Mouse (Mus musculus) heart, embryonic 11.5 days (tissue): Measurements from ENCODE around the gene Trmt112. TPM values are rescaled to one million over a fixed set of nuclear protein-coding genes. Genes with fewer than 3 reads are reported as not detected.

ENCODE experiments used
- ATAC-seq: fragments of 200-750 bp; cut with Nextera tagmentation; replicated peaks from 2 replicates; pipeline ENCODE4 v1.8.0; 2017; ENCODE audit warnings: moderate library complexity; ENCODE audit not compliant: insufficient number of reproducible peaks, low FRiP score, low TSS enrichment
- H3K27ac ChIP-seq: fragments of 300-500 bp; sonication (generic); 2 replicates; pipeline ENCODE4 v1.5.1; 2014; ENCODE audit warnings: mild to moderate bottlenecking, low read depth, low read length
- H3K27me3 ChIP-seq: fragments of 300-500 bp; sonication (generic); 2 replicates; pipeline ENCODE4 v1.6.1; 2014; ENCODE audit warnings: mild to moderate bottlenecking, low read length, mixed read lengths; ENCODE audit not compliant: control insufficient read depth, insufficient read depth
- H3K36me3 ChIP-seq: fragments of 300-500 bp; sonication (generic); 2 replicates; pipeline ENCODE4 v1.6.1; 2014; ENCODE audit warnings: mild to moderate bottlenecking, low read length, moderate library complexity, mixed read lengths; ENCODE audit not compliant: control insufficient read depth, insufficient read depth
- H3K4me1 ChIP-seq: fragments of 300-500 bp; sonication (generic); 2 replicates; pipeline ENCODE4 v1.6.1; 2014; ENCODE audit warnings: low read length; ENCODE audit not compliant: control insufficient read depth, insufficient read depth
- H3K4me2 ChIP-seq: fragments of 300-500 bp; sonication (generic); 2 replicates; pipeline ENCODE4 v1.6.1; 2014; ENCODE audit warnings: mild to moderate bottlenecking, moderate library complexity
- H3K4me3 ChIP-seq: fragments of 300-500 bp; sonication (generic); 2 replicates; pipeline ENCODE4 v1.5.1; 2014; ENCODE audit warnings: low read depth, low read length
- H3K9ac ChIP-seq: fragments of 300-500 bp; sonication (generic); 2 replicates; pipeline ENCODE4 v1.6.1; 2014; ENCODE audit warnings: mild to moderate bottlenecking, low read depth, low read length, moderate library complexity
- H3K9me3 ChIP-seq: fragments of 300-500 bp; sonication (generic); replicated peaks from 2 replicates; pipeline ENCODE4 v1.6.1; 2016; ENCODE audit warnings: low read length; ENCODE audit not compliant: control insufficient read depth
- WGBS: fragments of 180-500 bp; shearing (Covaris S2); extraction: QIAGEN DNeasy Blood & Tissue Kit; methylation state at CpG from one replicate; pipeline ENCODE4 v1.1.7; 2014; ENCODE audit not compliant: insufficient replicate concordance; 5-methylcytosine and 5-hydroxymethylcytosine counted together
- polyA plus RNA-seq: library from polyadenylated mRNA; unstranded; fragments of >200 nt; fragmentation: Nextera tagmentation; extraction: Ambion mirVana; gene quantifications from 2 replicates; pipeline ENCODE4 v1.2.1, GENCODE M21; 2014

Gene Trmt112
- polyA plus RNA-seq, 1 experiment from 2014 or later = 97.8 TPM

- no peak overlapping the region for H3K27ac ChIP-seq
- H3K9ac ChIP-seq = no peak overlapping the region
- H3K27me3 ChIP-seq = no peaks in the 10 kb centered on the region
- H3K36me3 ChIP-seq = no peaks in the 10 kb centered on the region
- WGBS = 85% methylated on average over 6 of the region's 6 CpGs
- no peak overlapping the region for H3K4me2 ChIP-seq
- H3K4me3 ChIP-seq = no peak overlapping the region
- no peaks in the 10 kb centered on the region for H3K9me3 ChIP-seq
- ATAC-seq = no peak
- peaks cover 18% of the 10 kb centered on the region for H3K4me1 ChIP-seq
Measured at GRCm38 (mm10) chr19:6943709-6944108, 34.2 kb downstream of the Trmt112 start.

GRCm38 (mm10) chr19:6947742-6948141 is 38.2 kb downstream of the Trmt112 start:
- H3K27ac ChIP-seq = no peak overlapping the region
- no peak for ATAC-seq
- peaks cover 19% of the 10 kb centered on the region for H3K4me1 ChIP-seq
- no peak overlapping the region for H3K4me2 ChIP-seq
- no peaks in the 10 kb centered on the region for H3K27me3 ChIP-seq
- H3K4me3 ChIP-seq = no peak overlapping the region
- H3K36me3 ChIP-seq = no peaks in the 10 kb centered on the region
- no peak overlapping the region for H3K9ac ChIP-seq
- H3K9me3 ChIP-seq = no peaks in the 10 kb centered on the region
- 60% methylated on average over 4 of the region's 4 CpGs for WGBS

- 81% methylated on average over 4 of the region's 4 CpGs for WGBS
- no peak overlapping the region for H3K4me2 ChIP-seq
- ATAC-seq = no peak
- no peaks in the 10 kb centered on the region for H3K36me3 ChIP-seq
- H3K4me3 ChIP-seq = no peak overlapping the region
- H3K9ac ChIP-seq = no peak overlapping the region
- H3K9me3 ChIP-seq = no peaks in the 10 kb centered on the region
- peaks cover 19% of the 10 kb centered on the region for H3K4me1 ChIP-seq
- H3K27ac ChIP-seq = no peak overlapping the region
- no peaks in the 10 kb centered on the region for H3K27me3 ChIP-seq
Measured at GRCm38 (mm10) chr19:6948186-6948585, 38.7 kb downstream of the Trmt112 start.

GRCm38 (mm10) chr19:6949532-6949931 is 40.0 kb downstream of the Trmt112 start:
- ATAC-seq = no peak
- Histone ChIP-seq H3K4me1 (peaks cover 20% of the 10 kb centered on the region), H3K9me3 (no peaks in the 10 kb centered on the region), H3K27me3 (no peaks in the 10 kb centered on the region), H3K4me2 (no peak overlapping the region), H3K4me3 (no peak overlapping the region), H3K27ac (no peak overlapping the region), H3K36me3 (no peaks in the 10 kb centered on the region), H3K9ac (0 out of 2 replicates have a peak overlapping the region, but pooled peaks have one; percentile 12)
- WGBS = 85% methylated on average over 5 of the region's 5 CpGs

GRCm38 (mm10) chr19:6949951-6950350 is 40.5 kb downstream of the Trmt112 start:
- H3K9me3 ChIP-seq = no peaks in the 10 kb centered on the region
- H3K4me3 ChIP-seq = peak overlapping the region; percentile 70
- peak overlapping the region; percentile 96; the same call in 1 of the 2 replicates for H3K27ac ChIP-seq
- 58% methylated on average over 5 of the region's 5 CpGs for WGBS
- H3K4me1 ChIP-seq = peaks cover 22% of the 10 kb centered on the region
- H3K9ac ChIP-seq = peak overlapping the region; percentile 83; the same call in 1 of the 2 replicates
- no peaks in the 10 kb centered on the region for H3K27me3 ChIP-seq
- H3K36me3 ChIP-seq = 0 out of 2 replicates have a peak, but pooled peaks cover 3% of the 10 kb centered on the region
- ATAC-seq = no peak
- H3K4me2 ChIP-seq = peak overlapping the region; percentile 94

GRCm38 (mm10) chr19:6950613-6951153 is 41.2 kb downstream of the Trmt112 start:
- peak overlapping the region; percentile 83 for H3K9ac ChIP-seq
- H3K36me3 ChIP-seq = 0 out of 2 replicates have a peak, but pooled peaks cover 7% of the 10 kb centered on the region
- no peaks in the 10 kb centered on the region for H3K27me3 ChIP-seq
- no peaks in the 10 kb centered on the region for H3K9me3 ChIP-seq
- H3K27ac ChIP-seq = peak overlapping the region; percentile 96
- under 1% methylated on average over 28 of the region's 28 CpGs for WGBS
- H3K4me1 ChIP-seq = peaks cover 29% of the 10 kb centered on the region
- peak overlapping the region; percentile 94 for H3K4me2 ChIP-seq
- peak overlapping the region; percentile 70 for H3K4me3 ChIP-seq
- peak; percentile 5; the same call in 1 of the 2 replicates for ATAC-seq

- peak overlapping the region; percentile 83 for H3K9ac ChIP-seq
- H3K36me3 ChIP-seq = peaks cover 7% of the 10 kb centered on the region
- peak overlapping the region; percentile 94 for H3K4me2 ChIP-seq
- 0% methylated on average over 35 of the region's 35 CpGs for WGBS
- peak overlapping the region; percentile 70 for H3K4me3 ChIP-seq
- no peaks in the 10 kb centered on the region for H3K9me3 ChIP-seq
- ATAC-seq = peak; percentile 70
- peak overlapping the region; percentile 96 for H3K27ac ChIP-seq
- H3K27me3 ChIP-seq = no peaks in the 10 kb centered on the region
- peaks cover 32% of the 10 kb centered on the region for H3K4me1 ChIP-seq
Measured at GRCm38 (mm10) chr19:6951381-6951968, 42.0 kb downstream of the Trmt112 start.

- H3K36me3 ChIP-seq = peaks cover 11% of the 10 kb centered on the region
- peak overlapping the region; percentile 83 for H3K9ac ChIP-seq
- H3K4me1 ChIP-seq = peaks cover 32% of the 10 kb centered on the region
- peak overlapping the region; percentile 94 for H3K4me2 ChIP-seq
- peak overlapping the region; percentile 96 for H3K27ac ChIP-seq
- WGBS = under 1% methylated on average over 31 of the region's 31 CpGs
- peak overlapping the region; percentile 70 for H3K4me3 ChIP-seq
- no peaks in the 10 kb centered on the region for H3K9me3 ChIP-seq
- ATAC-seq = peak; percentile 37
- no peaks in the 10 kb centered on the region for H3K27me3 ChIP-seq
Measured at GRCm38 (mm10) chr19:6951994-6952711, 42.7 kb downstream of the Trmt112 start.
